Mouse (Mus musculus): ENCODE measurements around the gene Eaf2.

GRCm38 (mm10) chr16:36794976-36795375 is 79.8 kb downstream of the Eaf2 start:
- no peak for TF ChIP-seq CTCF (conservative IDR thresholded peaks at IDR 0.05 in 1 of 2, IDR thresholded peaks at IDR 0.05 in 1 of 2; ENCODE audit: low read depth in 2 of 2, low read length in 2 of 2)
- no peak for TF ChIP-seq POLR2A (IDR thresholded peaks at IDR 0.05; ENCODE audit: low read depth, low read length)
- TF ChIP-seq SMC3 (IDR thresholded peaks at IDR 0.05; ENCODE audit: low read depth, low read length): no peak
- TF ChIP-seq EP300 (IDR thresholded peaks at IDR 0.05; ENCODE audit: low read length): peak; percentile 92
- no peak for TF ChIP-seq USF1 (IDR thresholded peaks at IDR 0.05; ENCODE audit: low read depth, low read length)
- TF ChIP-seq MAFK (IDR thresholded peaks at IDR 0.05; ENCODE audit: insufficient replicate concordance, low read length): no peak
- no peak for TF ChIP-seq MEF2A (IDR thresholded peaks at IDR 0.05; ENCODE audit: borderline replicate concordance, low read depth, low read length)
- TF ChIP-seq CHD2 (IDR thresholded peaks at IDR 0.05; ENCODE audit: low read length): no peak
- TF ChIP-seq ZMIZ1 (IDR thresholded peaks at IDR 0.05; ENCODE audit: low read depth, low read length): no peak
- no peak for TF ChIP-seq RCOR1 (conservative IDR thresholded peaks at IDR 0.05; ENCODE audit: low read depth, low read length)
- TF ChIP-seq USF2 (conservative IDR thresholded peaks at IDR 0.05; ENCODE audit: low read depth, low read length): no peak
